Comparison of ENCODE assay signal across 8 mouse cellular contexts in the genomic region with DNA sequence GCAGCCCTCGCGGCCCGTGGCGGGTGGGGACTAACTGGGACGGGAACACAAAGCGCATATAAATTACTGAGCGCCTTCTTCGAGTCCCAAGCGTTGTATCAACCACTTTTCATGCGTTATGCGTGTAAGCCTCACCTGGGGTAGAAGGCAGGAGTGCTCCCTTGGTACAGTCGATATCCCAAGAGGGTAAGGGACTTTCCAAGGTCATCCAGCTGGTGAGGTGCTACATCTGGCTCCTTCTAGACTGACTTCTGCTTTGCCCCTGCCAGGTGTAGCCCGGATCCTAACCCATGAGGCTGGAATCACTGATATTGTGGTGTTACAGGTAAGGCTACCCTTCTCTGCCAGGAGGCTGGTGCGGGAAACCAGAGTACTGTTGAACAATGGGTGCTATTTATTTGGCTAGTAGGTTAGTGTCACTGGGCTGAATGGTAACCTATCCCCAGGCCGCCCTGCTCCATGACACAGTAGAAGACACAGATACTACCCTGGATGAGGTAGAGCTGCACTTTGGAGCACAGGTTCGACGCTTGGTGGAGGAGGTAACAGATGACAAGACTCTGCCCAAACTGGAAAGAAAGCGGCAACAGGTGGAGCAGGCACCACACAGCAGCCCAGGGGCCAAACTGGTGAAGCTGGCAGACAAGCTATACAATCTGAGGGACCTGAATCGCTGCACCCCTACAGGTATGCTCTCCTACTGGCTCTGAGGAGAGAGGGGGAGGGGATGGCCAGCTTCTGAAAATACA. TPM values are rescaled to one million over a fixed set of nuclear protein-coding genes. Genes with fewer than 3 reads are reported as not detected.
DNase-seq lines count a peak whose midpoint lies in the region; ATAC-seq and TF ChIP-seq lines count a peak whose summit lies in the region.

No protein-coding gene starts in this region.

- peak overlapping the region; percentile 77 for H3K4me3 ChIP-seq in gastrocnemius, adult 2 months
- peak overlapping the region; percentile 66 for H3K4me3 ChIP-seq in liver, embryonic 12.5 days

- 23% methylated on average over 19 of the region's 19 CpGs for WGBS in liver, embryonic 12.5 days (ENCODE audit: insufficient replicate concordance)

- peak overlapping the region; percentile 94 for H3K27ac ChIP-seq in gastrocnemius, adult 2 months
- H3K27ac ChIP-seq in liver, embryonic 12.5 days, result peak overlapping the region; percentile 70

- H3K9me3 ChIP-seq in liver, embryonic 12.5 days (replicated peaks), result no peaks in the 10 kb centered on the region

- peaks cover 4% of the 10 kb centered on the region; the same call in 1 of the 2 replicates for H3K36me3 ChIP-seq in liver, embryonic 12.5 days

- peaks cover 59% of the 10 kb centered on the region for H3K4me1 ChIP-seq in liver, embryonic 12.5 days

- intact Hi-C loops in gastrocnemius, adult 2 months (cut with DNase I), result loop anchor here (1.0 kb wide), 1 partner anchor 27 kb away; no protein-coding TSS in a partner anchor
- intact Hi-C loops in gastrocnemius, postnatal 36 days (cut with DNase I), result no loop called here

- H3K4me2 ChIP-seq in liver, embryonic 12.5 days, result peak overlapping the region; percentile 73

- no peak for TF ChIP-seq CTCF in gastrocnemius, adult 2 months (IDR thresholded peaks at IDR 0.05)

- no peak for DNase-seq in gastrocnemius, adult 2 months
- DNase-seq in gastrocnemius, postnatal 36 days, result no peak
- DNase-seq in thymus, postnatal 14 days, result peak; percentile 27
- no peak for DNase-seq in thymus, postnatal 0 days (ENCODE audit: low spot score)
- no peak for DNase-seq in layer of hippocampus, postnatal 10 days (ENCODE audit: low spot score in 2 of 2)
- no peak for DNase-seq in right cerebral cortex, postnatal 10 days (ENCODE audit: low spot score in 2 of 2)
- no peak for DNase-seq in urinary bladder, postnatal 25 days (ENCODE audit: low spot score)

- H3K27me3 ChIP-seq in liver, embryonic 12.5 days (replicated peaks), result no peaks in the 10 kb centered on the region

- ATAC-seq in liver, embryonic 12.5 days, result no peak

- H3K9ac ChIP-seq in liver, embryonic 12.5 days, result peak overlapping the region; percentile 76

RNA-seq across cellular contexts. Expression of gene Hddc3, which starts 0.5 kb away (rescaled TPM):
- total RNA-seq in gastrocnemius, adult 2 months (2021), result 10 to 100 TPM; 23.6 to 26.1 TPM
- total RNA-seq in gastrocnemius, postnatal 36 days (2021), result 10 to 100 TPM; 17.6 to 21.1 TPM
- 8.4 and 12.7 TPM in 2 replicates for polyA plus RNA-seq in thymus, postnatal 0 days (2015; fragmentation: Nextera tagmentation; extraction: Ambion mirVana)
- 5.1 and 6.8 TPM in 2 replicates for polyA plus RNA-seq in liver, embryonic 12.5 days (2016; fragmentation: Nextera tagmentation; extraction: Ambion mirVana)
- total RNA-seq in layer of hippocampus, postnatal 10 days (2021), result 10 to 100 TPM; 37.2 to 44.9 TPM

RNA-seq across cellular contexts. Expression of gene Unc45a, which starts 2.6 kb away (rescaled TPM):
- 10 to 100 TPM; 12.3 to 12.7 TPM for total RNA-seq in gastrocnemius, adult 2 months (2021)
- 10 to 100 TPM in 1 of 2 experiments, 1 to 10 TPM in 1; 9.7 to 12.1 TPM for total RNA-seq in gastrocnemius, postnatal 36 days (2021)
- 31.0 and 32.3 TPM in 2 replicates for polyA plus RNA-seq in thymus, postnatal 0 days (2015; fragmentation: Nextera tagmentation; extraction: Ambion mirVana)
- polyA plus RNA-seq in liver, embryonic 12.5 days (2016; fragmentation: Nextera tagmentation; extraction: Ambion mirVana), result 17.1 and 17.3 TPM in 2 replicates
- total RNA-seq in layer of hippocampus, postnatal 10 days (2021), result 10 to 100 TPM; 47.9 to 61.9 TPM

RNA-seq across cellular contexts. Expression of gene Rccd1, which starts 19.2 kb away (rescaled TPM):
- 1 to 10 TPM; 7.3 to 8.4 TPM for total RNA-seq in gastrocnemius, adult 2 months (2021)
- 1 to 10 TPM; 5.2 to 9.9 TPM for total RNA-seq in gastrocnemius, postnatal 36 days (2021)
- polyA plus RNA-seq in thymus, postnatal 0 days (2015; fragmentation: Nextera tagmentation; extraction: Ambion mirVana), result 5.0 and 10.5 TPM in 2 replicates
- polyA plus RNA-seq in liver, embryonic 12.5 days (2016; fragmentation: Nextera tagmentation; extraction: Ambion mirVana), result 5.1 and 5.6 TPM in 2 replicates
- 10 to 100 TPM; 21.2 to 22.3 TPM for total RNA-seq in layer of hippocampus, postnatal 10 days (2021)

RNA-seq across cellular contexts. Expression of gene Man2a2, which starts 27.7 kb away (rescaled TPM):
- total RNA-seq in gastrocnemius, adult 2 months (2021), result 100 to 1,000 TPM; 111 to 161 TPM
- 100 to 1,000 TPM; 139 to 157 TPM for total RNA-seq in gastrocnemius, postnatal 36 days (2021)
- polyA plus RNA-seq in thymus, postnatal 0 days (2015; fragmentation: Nextera tagmentation; extraction: Ambion mirVana), result 7.1 and 10.3 TPM in 2 replicates
- polyA plus RNA-seq in liver, embryonic 12.5 days (2016; fragmentation: Nextera tagmentation; extraction: Ambion mirVana), result 5.8 and 6.5 TPM in 2 replicates
- 100 to 1,000 TPM; 106 to 115 TPM for total RNA-seq in layer of hippocampus, postnatal 10 days (2021)

RNA-seq across cellular contexts. Expression of gene Fes, which starts 44.3 kb away (rescaled TPM):
- 1 to 10 TPM; 2.6 to 3.9 TPM for total RNA-seq in gastrocnemius, adult 2 months (2021)
- 1 to 10 TPM; 3.5 to 5.2 TPM for total RNA-seq in gastrocnemius, postnatal 36 days (2021)
- polyA plus RNA-seq in thymus, postnatal 0 days (2015; fragmentation: Nextera tagmentation; extraction: Ambion mirVana), result 7.3 and 7.8 TPM in 2 replicates
- 10.3 and 11.4 TPM in 2 replicates for polyA plus RNA-seq in liver, embryonic 12.5 days (2016; fragmentation: Nextera tagmentation; extraction: Ambion mirVana)
- 10 to 100 TPM in 1 of 2 experiments, 1 to 10 TPM in 1; 5.2 to 10.6 TPM for total RNA-seq in layer of hippocampus, postnatal 10 days (2021)
